Mouse (Mus musculus) small intestine, adult 2 months (tissue): Measurements from ENCODE around the gene Synj2.

Experiments used
- CTCF ChIP-seq: fragments of 200-500 bp; IDR thresholded peaks from 2 replicates; pipeline ENCODE4 v1.5.1; 2012; ENCODE audit warnings: low read depth, mild to moderate bottlenecking, control low read depth, inconsistent platforms, low read length, moderate library complexity, mixed read lengths; ENCODE audit not compliant: insufficient replicate concordance, insufficient read length; ENCODE audit errors: extremely low read depth
- POLR2A ChIP-seq: fragments of 200-500 bp; IDR thresholded peaks from 2 replicates; pipeline ENCODE4 v1.6.1; 2012; ENCODE audit warnings: low read depth, mild to moderate bottlenecking, control low read depth, inconsistent platforms, low read length, moderate library complexity

DNA sequence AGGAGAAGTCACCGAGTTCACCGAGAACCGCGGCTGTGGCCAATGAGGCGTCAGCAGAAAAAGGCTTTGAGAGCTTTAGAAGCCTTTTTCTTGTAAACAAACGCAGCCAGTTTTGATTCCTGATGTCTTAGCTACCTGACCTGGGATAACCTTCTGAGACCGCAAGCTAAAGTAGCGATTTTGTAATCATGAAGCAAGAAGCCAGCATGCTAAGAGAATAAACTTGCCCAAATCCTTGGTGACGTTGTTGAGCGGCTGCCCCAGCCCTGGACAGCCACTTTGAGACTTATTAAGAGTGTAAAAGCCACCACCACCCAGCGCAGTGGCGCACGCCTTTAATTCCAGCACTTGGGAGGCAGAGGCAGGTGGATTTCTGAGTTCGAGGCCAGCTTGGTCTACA, 4.8 kb upstream of the Synj2 start:
- TF ChIP-seq POLR2A, result no peak
- no peak for TF ChIP-seq CTCF
